Mouse (Mus musculus) heart, postnatal 0 days (tissue): ENCODE measurements around the gene Nhp2.

Experiments
- CTCF ChIP-seq: IDR thresholded peaks from 2 replicates; pipeline ENCODE4 v1.5.1; 2016; ENCODE audit warnings: antibody characterized with exemption, control low read depth, low read depth
- EP300 ChIP-seq: IDR thresholded peaks from 2 replicates; pipeline ENCODE4 v1.6.1; 2016; ENCODE audit warnings: antibody characterized with exemption, low read depth

- no peak for TF ChIP-seq CTCF
- TF ChIP-seq EP300, result no peak
Observed at GRCm38 (mm10) chr11:51615129-51615528, 4.4 kb upstream of the Nhp2 start.
